Mouse (Mus musculus): Measurements from ENCODE around the gene Fam155a. TPM values are rescaled to one million over a fixed set of nuclear protein-coding genes. Genes with fewer than 3 reads are reported as not detected.

Fam155a gene
- polyA plus RNA-seq, 1 experiment from 2014 or later, result 0.15 TPM

Small RNAs within 50 kb of the gene (microRNA-seq; reads per million reads assigned to microRNA genes)
- not detected for gene Gm47312

Other genes starting within 250 kb of the Fam155a start
- gene Gm10217, start 93.1 kb upstream of the Fam155a start, polyA plus RNA-seq (2015; fragmentation: Nextera tagmentation; extraction: Ambion mirVana), result not detected in 2 replicates
- gene Lig4, start 206.5 kb upstream of the Fam155a start, polyA plus RNA-seq (2015; fragmentation: Nextera tagmentation; extraction: Ambion mirVana), result 5.3 and 5.7 TPM in 2 replicates
- 13.8 and 15.0 TPM in 2 replicates for gene Abhd13, start 206.5 kb upstream of the Fam155a start, polyA plus RNA-seq (2015; fragmentation: Nextera tagmentation; extraction: Ambion mirVana)
- 1.4 and 1.5 TPM in 2 replicates for gene Tnfsf13b, start 235.3 kb upstream of the Fam155a start, polyA plus RNA-seq (2015; fragmentation: Nextera tagmentation; extraction: Ambion mirVana)

Measured in lung, embryonic 16.5 days (tissue).